Comparison of ENCODE assay signal across 7 mouse cellular contexts in the genomic region with DNA sequence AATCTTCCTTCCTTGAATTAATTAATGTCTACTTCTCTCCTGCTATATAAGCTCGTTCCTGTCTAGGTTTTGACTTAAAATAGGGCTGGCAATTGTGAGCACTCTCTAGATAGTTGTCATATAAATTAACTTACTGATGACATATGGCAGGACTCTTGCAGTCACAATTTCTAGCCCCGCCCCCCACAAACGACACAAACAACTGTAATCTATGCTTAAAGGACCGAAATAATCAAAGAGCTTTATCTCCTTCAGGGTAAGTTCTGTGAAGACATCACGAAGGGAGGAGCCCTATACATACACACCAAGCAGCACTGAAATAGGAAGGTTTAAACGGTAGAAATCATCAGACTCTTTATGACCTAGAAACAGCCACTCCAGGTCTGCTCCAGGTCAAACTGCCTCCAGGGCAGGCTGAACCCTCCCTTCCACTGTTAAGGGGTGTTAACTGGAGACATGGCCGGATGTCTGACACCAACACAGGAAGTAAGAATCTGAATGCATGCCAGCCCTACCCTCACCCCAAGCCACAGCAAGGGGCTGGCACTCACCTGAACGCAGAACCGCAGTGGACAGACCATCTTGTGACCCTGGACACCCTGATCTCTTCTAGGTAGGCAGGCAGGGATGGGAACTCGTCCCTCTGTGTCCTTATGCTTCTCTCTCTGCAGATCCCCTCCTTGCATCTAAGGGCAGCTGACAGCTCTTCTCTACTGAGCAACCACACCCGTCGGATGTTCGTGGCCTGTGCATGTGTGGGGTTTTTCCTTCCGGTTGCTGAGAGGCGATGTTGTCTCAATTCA. TPM values are rescaled to one million over a fixed set of nuclear protein-coding genes. Genes with fewer than 3 reads are reported as not detected.
DNase-seq lines count a peak whose midpoint lies in the region; ATAC-seq lines count a peak whose summit lies in the region.

A gene (minus strand): TSS at position 757 of the 803 bp plus-strand sequence.

- WGBS in forebrain, embryonic 14.5 days = 81% methylated on average over 15 of the region's 15 CpGs
- 80% methylated on average over 15 of the region's 15 CpGs for WGBS in hindbrain, embryonic 16.5 days
- WGBS in limb, embryonic 13.5 days = 58% methylated on average over 15 of the region's 15 CpGs
- WGBS in midbrain, embryonic 14.5 days = 83% methylated on average over 15 of the region's 15 CpGs

- no peaks in the 10 kb centered on the region for H3K27me3 ChIP-seq in forebrain, embryonic 14.5 days (replicated peaks; ENCODE audit: control insufficient read depth, insufficient read depth, low read length)
- no peaks in the 10 kb centered on the region for H3K27me3 ChIP-seq in hindbrain, embryonic 16.5 days (replicated peaks; ENCODE audit: control insufficient read depth, insufficient read depth, low read length)
- no peaks in the 10 kb centered on the region for H3K27me3 ChIP-seq in limb, embryonic 13.5 days
- H3K27me3 ChIP-seq in midbrain, embryonic 14.5 days (ENCODE audit: control insufficient read depth, insufficient read depth, low read length) = no peaks in the 10 kb centered on the region

- H3K27ac ChIP-seq in forebrain, embryonic 14.5 days (ENCODE audit: low read depth, low read length) = no peak within 1 kb of the TSS
- no peak within 1 kb of the TSS for H3K27ac ChIP-seq in hindbrain, embryonic 16.5 days (ENCODE audit: low read depth, low read length)
- no peak within 1 kb of the TSS for H3K27ac ChIP-seq in limb, embryonic 13.5 days
- H3K27ac ChIP-seq in midbrain, embryonic 14.5 days (replicated peaks; ENCODE audit: low read depth, low read length) = no peak within 1 kb of the TSS

- ATAC-seq in forebrain, embryonic 14.5 days = no peak
- ATAC-seq in hindbrain, embryonic 16.5 days = no peak
- no peak for ATAC-seq in limb, embryonic 13.5 days (ENCODE audit: low FRiP score, low read depth)
- no peak for ATAC-seq in midbrain, embryonic 14.5 days (ENCODE audit: low FRiP score, low TSS enrichment)

- DNase-seq in adrenal gland, postnatal 25 days = peak; percentile 18
- DNase-seq in forebrain, embryonic 14.5 days (ENCODE audit: low spot score) = no peak
- DNase-seq in midbrain, embryonic 14.5 days = no peak
- peak; percentile 71 to 73 for DNase-seq in thymus, postnatal 10 days (ENCODE audit: low spot score in 2 of 2)
- no peak for DNase-seq in right cerebral cortex, postnatal 4 days

- H3K9ac ChIP-seq in forebrain, embryonic 14.5 days (ENCODE audit: low read length) = no peak within 1 kb of the TSS
- no peak within 1 kb of the TSS for H3K9ac ChIP-seq in hindbrain, embryonic 16.5 days (ENCODE audit: low read depth, low read length)
- no peak within 1 kb of the TSS for H3K9ac ChIP-seq in limb, embryonic 13.5 days
- no peak within 1 kb of the TSS for H3K9ac ChIP-seq in midbrain, embryonic 14.5 days (replicated peaks; ENCODE audit: low read length)

- no peaks in the 10 kb centered on the region for H3K36me3 ChIP-seq in forebrain, embryonic 14.5 days (ENCODE audit: control insufficient read depth, insufficient read depth, low read length)
- no peaks in the 10 kb centered on the region for H3K36me3 ChIP-seq in hindbrain, embryonic 16.5 days (ENCODE audit: control insufficient read depth, insufficient read depth, low read length)
- H3K36me3 ChIP-seq in limb, embryonic 13.5 days = no peaks in the 10 kb centered on the region
- no peaks in the 10 kb centered on the region for H3K36me3 ChIP-seq in midbrain, embryonic 14.5 days (ENCODE audit: control insufficient read depth, insufficient read depth, low read length)

- H3K4me3 ChIP-seq in forebrain, embryonic 14.5 days (ENCODE audit: low read depth, low read length) = no peak within 1 kb of the TSS
- no peak within 1 kb of the TSS for H3K4me3 ChIP-seq in hindbrain, embryonic 16.5 days (ENCODE audit: low read length)
- H3K4me3 ChIP-seq in limb, embryonic 13.5 days = no peak within 1 kb of the TSS
- H3K4me3 ChIP-seq in midbrain, embryonic 14.5 days (replicated peaks; ENCODE audit: low read depth, low read length) = no peak within 1 kb of the TSS

- H3K4me2 ChIP-seq in forebrain, embryonic 14.5 days (ENCODE audit: low read length) = no peak within 1 kb of the TSS
- no peak within 1 kb of the TSS for H3K4me2 ChIP-seq in hindbrain, embryonic 16.5 days (ENCODE audit: low read length)
- H3K4me2 ChIP-seq in limb, embryonic 13.5 days (replicated peaks) = no peak within 1 kb of the TSS
- H3K4me2 ChIP-seq in midbrain, embryonic 14.5 days (ENCODE audit: low read length) = no peak within 1 kb of the TSS

- H3K9me3 ChIP-seq in forebrain, embryonic 14.5 days (replicated peaks; ENCODE audit: control insufficient read depth, low read length) = no peaks in the 10 kb centered on the region
- H3K9me3 ChIP-seq in hindbrain, embryonic 16.5 days (ENCODE audit: control insufficient read depth, low read length) = no peaks in the 10 kb centered on the region
- no peaks in the 10 kb centered on the region for H3K9me3 ChIP-seq in limb, embryonic 13.5 days
- H3K9me3 ChIP-seq in midbrain, embryonic 14.5 days (ENCODE audit: control insufficient read depth, low read length) = no peaks in the 10 kb centered on the region

- no peaks in the 10 kb centered on the region; the same call in 1 of the 2 replicates for H3K4me1 ChIP-seq in forebrain, embryonic 14.5 days (ENCODE audit: control insufficient read depth, insufficient read depth, low read length)
- H3K4me1 ChIP-seq in hindbrain, embryonic 16.5 days (ENCODE audit: control insufficient read depth, insufficient read depth, low read depth, low read length) = no peaks in the 10 kb centered on the region
- H3K4me1 ChIP-seq in limb, embryonic 13.5 days = peaks cover 13% of the 10 kb centered on the region
- no peaks in the 10 kb centered on the region; the same call in 1 of the 2 replicates for H3K4me1 ChIP-seq in midbrain, embryonic 14.5 days (ENCODE audit: control insufficient read depth, insufficient read depth, low read length)

RNA-seq across cellular contexts. Expression of the gene that starts here (rescaled TPM):
- total RNA-seq in adrenal gland, postnatal 25 days (2021) = 22.7 and 32.3 TPM in 2 replicates
- polyA plus RNA-seq in forebrain, embryonic 14.5 days (2014; fragmentation: Nextera tagmentation; extraction: Ambion mirVana) = 25.0 and 27.7 TPM in 2 replicates
- polyA plus RNA-seq in hindbrain, embryonic 16.5 days (2015; fragmentation: Nextera tagmentation; extraction: Ambion mirVana) = 11.9 and 14.2 TPM in 2 replicates
- 25.4 and 28.5 TPM in 2 replicates for polyA plus RNA-seq in limb, embryonic 13.5 days (2015; fragmentation: Nextera tagmentation; extraction: Ambion mirVana)
- polyA plus RNA-seq in midbrain, embryonic 14.5 days (2014; fragmentation: Nextera tagmentation; extraction: Ambion mirVana) = 12.8 and 16.3 TPM in 2 replicates

Comparison
In these comparisons a context has a peak if more than half of its experiments do, and no peak if none do; other contexts are left out.
1. DNase-seq: peak in adrenal gland, postnatal 25 days (single experiment) and thymus, postnatal 10 days (2 of 2); none in forebrain, embryonic 14.5 days (single experiment), midbrain, embryonic 14.5 days (single experiment) and right cerebral cortex, postnatal 4 days (single experiment).